Mouse (Mus musculus) intestine, embryonic 15.5 days (tissue): ENCODE results near the gene Fam160a2. TPM values are rescaled to one million over a fixed set of nuclear protein-coding genes. Genes with fewer than 3 reads are reported as not detected.

ENCODE experiments used
- ATAC-seq: fragments of 200-750 bp; cut with Nextera tagmentation; 2 replicates; pipeline ENCODE4 v1.8.0; 2017; ENCODE audit warnings: moderate TSS enrichment, moderate library complexity
- H3K27ac ChIP-seq: fragments of 300-500 bp; sonication (generic); 2 replicates; pipeline ENCODE4 v1.5.1; 2015; ENCODE audit warnings: mild to moderate bottlenecking, inconsistent platforms
- H3K27me3 ChIP-seq: fragments of 300-500 bp; sonication (generic); replicated peaks from 2 replicates; pipeline ENCODE4 v1.6.1; 2015; ENCODE audit warnings: inconsistent platforms
- H3K36me3 ChIP-seq: fragments of 300-500 bp; sonication (generic); 2 replicates; pipeline ENCODE4 v1.6.1; 2015; ENCODE audit warnings: inconsistent platforms
- H3K4me1 ChIP-seq: fragments of 300-500 bp; sonication (generic); replicated peaks from 2 replicates; pipeline ENCODE4 v1.6.1; 2015; ENCODE audit warnings: inconsistent platforms
- H3K4me2 ChIP-seq: fragments of 300-500 bp; sonication (generic); replicated peaks from 2 replicates; pipeline ENCODE4 v1.6.1; 2015; ENCODE audit warnings: mild to moderate bottlenecking, inconsistent platforms
- H3K4me3 ChIP-seq: fragments of 300-500 bp; sonication (generic); replicated peaks from 2 replicates; pipeline ENCODE4 v1.5.1; 2015; ENCODE audit warnings: inconsistent platforms
- H3K9ac ChIP-seq: fragments of 300-500 bp; sonication (generic); 2 replicates; pipeline ENCODE4 v1.6.1; 2015; ENCODE audit warnings: inconsistent platforms
- H3K9me3 ChIP-seq: fragments of 300-500 bp; sonication (generic); 2 replicates; pipeline ENCODE4 v1.6.1; 2016; ENCODE audit warnings: inconsistent platforms
- WGBS: fragments of 180-500 bp; shearing (Covaris S2); methylation state at CpG from one replicate; pipeline ENCODE4 v1.1.7; 2015; 5-methylcytosine and 5-hydroxymethylcytosine counted together
- polyA plus RNA-seq: library from polyadenylated mRNA; unstranded; fragments of >200 nt; fragmentation: Nextera tagmentation; extraction: Ambion mirVana; gene quantifications from 2 replicates; pipeline ENCODE4 v1.2.1, GENCODE M21; 2015

Gene Fam160a2
- polyA plus RNA-seq = 39.6 and 45.9 TPM in 2 replicates

GRCm38 (mm10) chr7:105399935-105400624 lies at the start of gene Fam160a2:
TSS of gene Fam160a2 (minus strand) at chr7:105400054.
- no peaks in the 10 kb centered on the region for H3K36me3 ChIP-seq
- no peaks in the 10 kb centered on the region for H3K4me1 ChIP-seq
- peak within 1 kb of the TSS; percentile 85 for H3K9ac ChIP-seq
- H3K4me3 ChIP-seq = peak within 1 kb of the TSS; percentile 84
- peak within 1 kb of the TSS; percentile 81 for H3K27ac ChIP-seq
- no peaks in the 10 kb centered on the region for H3K27me3 ChIP-seq
- WGBS = under 1% methylated on average over 55 of the region's 55 CpGs
- peak; percentile 98 for ATAC-seq
- no peaks in the 10 kb centered on the region for H3K9me3 ChIP-seq
- H3K4me2 ChIP-seq = peak within 1 kb of the TSS; percentile 81

GRCm38 (mm10) chr7:105445076-105445475 lies 45.2 kb upstream of the Fam160a2 start:
- H3K27me3 ChIP-seq = no peaks in the 10 kb centered on the region
- no peaks in the 10 kb centered on the region for H3K36me3 ChIP-seq
- no peak overlapping the region for H3K9ac ChIP-seq
- 72% methylated on average over 3 of the region's 3 CpGs for WGBS
- H3K4me1 ChIP-seq = no peaks in the 10 kb centered on the region
- H3K27ac ChIP-seq = no peak overlapping the region
- no peak overlapping the region for H3K4me3 ChIP-seq
- H3K9me3 ChIP-seq = no peaks in the 10 kb centered on the region
- ATAC-seq = no peak
- H3K4me2 ChIP-seq = no peak overlapping the region

- no peak for ATAC-seq
- no peaks in the 10 kb centered on the region for H3K4me1 ChIP-seq
- no peaks in the 10 kb centered on the region for H3K36me3 ChIP-seq
- no peak overlapping the region for H3K9ac ChIP-seq
- WGBS = 48% methylated on average over 4 of the region's 4 CpGs
- H3K4me2 ChIP-seq = no peak overlapping the region
- H3K27ac ChIP-seq = no peak overlapping the region
- H3K9me3 ChIP-seq = no peaks in the 10 kb centered on the region
- H3K4me3 ChIP-seq = no peak overlapping the region
- H3K27me3 ChIP-seq = no peaks in the 10 kb centered on the region
Observed at GRCm38 (mm10) chr7:105441426-105441825, 41.6 kb upstream of the Fam160a2 start.

DNA sequence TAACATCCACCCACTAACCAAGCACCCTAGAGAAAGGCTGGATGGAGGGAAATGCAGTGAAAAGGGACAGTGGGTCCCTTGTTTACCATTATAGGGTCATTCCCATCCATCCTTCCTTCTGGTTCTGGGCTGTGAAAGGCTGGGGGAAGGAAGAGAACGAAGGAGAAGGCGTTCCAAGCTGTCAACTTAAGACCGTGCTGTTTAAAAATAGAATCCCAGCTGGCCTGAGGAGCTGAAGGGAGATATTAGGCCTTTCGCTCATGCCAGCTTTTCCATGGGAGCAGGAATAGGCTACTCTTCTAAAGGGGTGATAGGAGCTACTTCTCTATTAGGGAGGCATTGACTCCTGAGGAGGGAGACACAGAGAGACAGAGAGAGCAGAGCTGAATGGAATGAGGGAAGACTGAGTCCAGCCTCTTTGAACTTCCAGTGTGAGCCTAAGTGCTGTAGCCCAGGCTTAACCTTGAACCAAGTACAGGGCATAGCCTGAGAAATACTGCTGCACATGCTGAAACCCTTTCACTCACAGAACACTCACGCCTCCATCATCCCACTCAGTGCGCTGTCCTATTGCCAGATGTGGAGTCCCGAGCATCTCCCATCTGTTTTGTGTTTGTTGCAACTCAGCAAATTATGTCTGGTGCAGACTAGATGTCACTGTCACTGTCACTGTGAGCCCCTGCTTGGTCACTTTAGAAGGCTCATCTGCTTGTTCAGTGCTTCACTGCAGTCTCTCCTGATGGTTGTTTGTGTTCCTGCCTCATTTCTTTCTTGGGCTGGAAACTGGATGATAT lies 38.3 kb upstream of the Fam160a2 start:
- no peak overlapping the region for H3K9ac ChIP-seq
- H3K4me1 ChIP-seq = no peaks in the 10 kb centered on the region
- no peak for ATAC-seq
- no peak overlapping the region for H3K27ac ChIP-seq
- H3K4me2 ChIP-seq = no peak overlapping the region
- H3K36me3 ChIP-seq = no peaks in the 10 kb centered on the region
- no peaks in the 10 kb centered on the region for H3K9me3 ChIP-seq
- WGBS = 50% methylated on average over 7 of the region's 7 CpGs
- H3K27me3 ChIP-seq = no peaks in the 10 kb centered on the region
- H3K4me3 ChIP-seq = no peak overlapping the region

- WGBS = 80% methylated on average over 22 of the region's 22 CpGs
- Histone ChIP-seq H3K4me2 (no peak overlapping the region), H3K36me3 (no peaks in the 10 kb centered on the region), H3K27ac (no peak overlapping the region), H3K4me3 (no peak overlapping the region), H3K9me3 (no peaks in the 10 kb centered on the region), H3K27me3 (no peaks in the 10 kb centered on the region), H3K9ac (no peak overlapping the region), H3K4me1 (no peaks in the 10 kb centered on the region)
- no peak for ATAC-seq
Observed at GRCm38 (mm10) chr7:105434798-105435197, 34.9 kb upstream of the Fam160a2 start.

DNA sequence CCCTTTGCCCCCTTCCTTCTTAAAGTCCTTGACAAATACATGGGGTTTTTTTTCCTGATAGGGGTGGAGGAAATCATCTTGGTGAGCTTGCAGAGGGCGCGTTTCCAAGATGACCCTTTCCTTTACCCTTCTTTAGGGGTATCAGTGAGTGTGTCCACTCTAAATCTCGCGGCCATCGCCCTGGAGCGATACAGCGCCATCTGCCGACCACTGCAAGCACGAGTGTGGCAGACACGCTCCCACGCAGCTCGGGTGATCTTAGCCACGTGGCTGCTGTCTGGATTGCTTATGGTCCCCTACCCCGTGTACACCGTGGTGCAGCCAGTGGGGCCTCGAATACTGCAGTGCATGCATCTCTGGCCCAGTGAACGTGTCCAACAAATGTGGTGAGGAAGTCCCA lies 34.0 kb upstream of the Fam160a2 start:
- Histone ChIP-seq H3K9ac (no peak overlapping the region), H3K9me3 (no peaks in the 10 kb centered on the region), H3K36me3 (no peaks in the 10 kb centered on the region), H3K4me1 (no peaks in the 10 kb centered on the region), H3K4me2 (no peak overlapping the region), H3K4me3 (no peak overlapping the region), H3K27me3 (no peaks in the 10 kb centered on the region), H3K27ac (no peak overlapping the region)
- WGBS = 85% methylated on average over 17 of the region's 17 CpGs
- no peak for ATAC-seq

GRCm38 (mm10) chr7:105432058-105432457 lies 32.2 kb upstream of the Fam160a2 start:
- Histone ChIP-seq H3K9me3 (no peaks in the 10 kb centered on the region), H3K4me2 (no peak overlapping the region), H3K9ac (no peak overlapping the region), H3K4me3 (no peak overlapping the region), H3K27ac (no peak overlapping the region), H3K4me1 (no peaks in the 10 kb centered on the region), H3K36me3 (no peaks in the 10 kb centered on the region), H3K27me3 (no peaks in the 10 kb centered on the region)
- WGBS = 45% methylated on average over 1 of the region's 1 CpGs
- ATAC-seq = no peak

DNA sequence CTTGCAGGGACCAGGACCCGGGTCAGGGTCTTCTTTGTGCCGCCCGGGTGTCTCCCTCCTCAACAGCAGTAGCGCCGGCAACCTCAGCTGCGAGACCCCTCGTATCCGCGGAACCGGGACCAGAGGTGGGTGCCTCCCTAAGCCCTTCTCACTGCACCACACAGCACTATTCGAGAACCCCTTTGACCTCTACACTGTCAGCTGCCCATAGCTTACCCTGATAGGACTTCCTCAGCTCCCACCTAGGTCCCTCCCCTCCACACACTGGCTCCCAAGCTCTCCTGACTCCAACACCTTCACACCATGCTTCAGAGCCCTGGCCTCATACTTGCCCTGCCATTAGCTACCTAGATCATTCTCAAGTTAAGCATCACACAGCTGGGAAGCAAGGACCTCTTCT lies 26.2 kb upstream of the Fam160a2 start:
- peak overlapping the region; percentile 39 for H3K4me3 ChIP-seq
- H3K4me2 ChIP-seq = peak overlapping the region; percentile 80
- H3K27me3 ChIP-seq = peaks cover 16% of the 10 kb centered on the region
- ATAC-seq = peak; percentile 56
- no peaks in the 10 kb centered on the region for H3K36me3 ChIP-seq
- H3K9me3 ChIP-seq = no peaks in the 10 kb centered on the region
- H3K4me1 ChIP-seq = no peaks in the 10 kb centered on the region
- WGBS = 2% methylated on average over 11 of the region's 11 CpGs
- H3K27ac ChIP-seq = no peak overlapping the region
- no peak overlapping the region for H3K9ac ChIP-seq

GRCm38 (mm10) chr7:105425424-105426043 lies 25.7 kb upstream of the Fam160a2 start, which contains the start of gene Cckbr:
TSS of gene Cckbr (plus strand) at chr7:105425731.
- Histone ChIP-seq H3K9me3 (no peaks in the 10 kb centered on the region), H3K4me1 (no peaks in the 10 kb centered on the region), H3K27me3 (peaks cover 16% of the 10 kb centered on the region), H3K27ac (no peak within 1 kb of the TSS), H3K9ac (no peak within 1 kb of the TSS), H3K4me3 (peak within 1 kb of the TSS; percentile 39), H3K36me3 (no peaks in the 10 kb centered on the region), H3K4me2 (peak within 1 kb of the TSS; percentile 80)
- ATAC-seq = peak; percentile 85
- 1% methylated on average over 31 of the region's 31 CpGs for WGBS

- Histone ChIP-seq H3K27me3 (peaks cover 16% of the 10 kb centered on the region), H3K9ac (no peak overlapping the region), H3K4me3 (no peak overlapping the region), H3K4me2 (no peak overlapping the region), H3K9me3 (no peaks in the 10 kb centered on the region), H3K27ac (no peak overlapping the region), H3K36me3 (no peaks in the 10 kb centered on the region), H3K4me1 (no peaks in the 10 kb centered on the region)
- 22% methylated on average over 5 of the region's 5 CpGs for WGBS
- ATAC-seq = no peak
Observed at GRCm38 (mm10) chr7:105424368-105424767, 24.5 kb upstream of the Fam160a2 start.

DNA sequence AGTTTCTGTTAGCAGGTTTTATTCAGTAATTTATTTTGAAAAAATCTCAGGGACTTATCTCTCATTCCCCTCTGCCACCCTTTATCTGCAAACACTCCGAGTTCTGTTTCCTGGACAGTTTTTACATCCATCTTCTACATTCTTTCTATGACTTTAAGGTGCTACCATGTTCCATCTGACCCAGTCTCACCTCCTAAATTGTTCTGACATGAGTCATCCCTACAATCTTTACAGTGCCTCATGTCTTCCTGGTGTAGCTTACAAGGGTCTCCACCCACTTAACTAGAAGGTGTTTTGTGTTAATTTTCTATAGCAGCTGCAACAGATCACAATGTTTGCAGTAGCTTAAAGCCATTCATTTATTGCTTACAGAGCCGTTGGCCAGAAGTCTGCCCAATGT lies 21.0 kb upstream of the Fam160a2 start:
- H3K27me3 ChIP-seq = peaks cover 11% of the 10 kb centered on the region
- ATAC-seq = 0 out of 2 replicates have a peak, but pooled peaks have one; percentile 58
- H3K4me1 ChIP-seq = no peaks in the 10 kb centered on the region
- no peak overlapping the region for H3K4me3 ChIP-seq
- H3K36me3 ChIP-seq = no peaks in the 10 kb centered on the region
- no peak overlapping the region for H3K4me2 ChIP-seq
- no peaks in the 10 kb centered on the region for H3K9me3 ChIP-seq
- no peak overlapping the region for H3K9ac ChIP-seq
- H3K27ac ChIP-seq = no peak overlapping the region
- WGBS = 17% methylated on average over 2 of the region's 2 CpGs

DNA sequence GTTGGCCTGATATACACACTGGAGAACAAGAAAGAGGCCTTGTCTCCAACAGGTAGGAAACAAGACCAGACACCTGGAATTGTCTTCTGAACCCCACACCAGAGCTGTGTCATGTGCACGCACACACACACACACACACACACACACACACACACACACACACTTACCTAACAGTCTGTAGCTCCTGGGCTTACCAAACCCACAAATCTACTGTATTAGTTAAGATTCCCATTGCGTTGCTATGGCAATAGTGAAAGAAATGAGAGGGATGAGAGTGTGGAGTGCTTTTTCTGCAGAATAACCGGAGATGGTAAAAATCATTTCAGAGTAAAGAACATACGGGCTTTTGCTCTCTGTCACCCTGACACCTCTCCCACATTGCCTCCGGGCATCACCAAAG lies 18.3 kb upstream of the Fam160a2 start:
- Histone ChIP-seq H3K9me3 (no peaks in the 10 kb centered on the region), H3K4me3 (no peak overlapping the region), H3K4me1 (no peaks in the 10 kb centered on the region), H3K4me2 (no peak overlapping the region), H3K27me3 (no peaks in the 10 kb centered on the region), H3K27ac (no peak overlapping the region), H3K9ac (no peak overlapping the region), H3K36me3 (no peaks in the 10 kb centered on the region)
- ATAC-seq = no peak
- WGBS = 87% methylated on average over 5 of the region's 5 CpGs
